ENCODE assay signal across 21 mouse cellular contexts in genomic region chr2:84378678-84379077, GRCm38 (mm10). TPM values are rescaled to one million over a fixed set of nuclear protein-coding genes. Genes with fewer than 3 reads are reported as not detected.
A peak's percentile ranks its signal among the peaks of the same experiment; 100 is the strongest.
DNase-seq lines count a peak whose midpoint lies in the region; ATAC-seq and TF ChIP-seq lines count a peak whose summit lies in the region.
"Had no signal": no experiment of that assay in that cellular context is flagged by ENCODE, and none has a peak within 500 bp of the region (broad histone marks: within the 10 kb centered on the region; RNA-seq: fewer than 3 reads in every experiment).

No protein-coding gene starts in this region.

- no peaks in the 10 kb centered on the region for H3K9me3 ChIP-seq in kidney, embryonic 14.5 days (ENCODE audit: control insufficient read depth, low read length)
- no peaks in the 10 kb centered on the region for H3K9me3 ChIP-seq in intestine, postnatal 0 days (ENCODE audit: control insufficient read depth)
- no peaks in the 10 kb centered on the region for H3K9me3 ChIP-seq in stomach, postnatal 0 days (ENCODE audit: control insufficient read depth, low read length)
- H3K9me3 ChIP-seq in midbrain, embryonic 11.5 days (ENCODE audit: control insufficient read depth, low read length), result no peaks in the 10 kb centered on the region
- H3K9me3 ChIP-seq: heart, embryonic 12.5 days; hindbrain, embryonic 12.5 days; liver, embryonic 13.5 days; neural tube, embryonic 13.5 days had no signal

- TF ChIP-seq EP300 in stomach, postnatal 0 days (optimal IDR thresholded peaks at IDR 0.05), result no peak

- no peak overlapping the region for H3K27ac ChIP-seq in kidney, adult 2 months (ENCODE audit: insufficient read depth, low read depth, low read length)
- no peak overlapping the region for H3K27ac ChIP-seq in kidney, embryonic 14.5 days (ENCODE audit: low read depth, low read length)
- H3K27ac ChIP-seq in intestine, postnatal 0 days (ENCODE audit: low read depth, low read length), result no peak overlapping the region
- no peak overlapping the region for H3K27ac ChIP-seq in stomach, postnatal 0 days (replicated peaks)
- no peak overlapping the region for H3K27ac ChIP-seq in midbrain, embryonic 11.5 days (ENCODE audit: low read depth, low read length)
- H3K27ac ChIP-seq: hindbrain, embryonic 12.5 days; left cerebral cortex, adult 2 months; liver, embryonic 13.5 days; neural tube, embryonic 13.5 days had no signal

- no peak for TF ChIP-seq POLR2A in kidney, adult 2 months (IDR thresholded peaks at IDR 0.05; ENCODE audit: low read depth, low read length)

- H3K4me1 ChIP-seq in kidney, adult 2 months (ENCODE audit: control insufficient read depth, insufficient read depth, low read length), result 0 out of 2 replicates have a peak, but pooled peaks cover 5% of the 10 kb centered on the region
- peaks cover 9% of the 10 kb centered on the region; the same call in 1 of the 2 replicates for H3K4me1 ChIP-seq in kidney, embryonic 14.5 days (ENCODE audit: control insufficient read depth, insufficient read depth, low read length)
- no peaks in the 10 kb centered on the region; the same call in 1 of the 2 replicates for H3K4me1 ChIP-seq in intestine, postnatal 0 days (replicated peaks; ENCODE audit: control insufficient read depth, insufficient read depth, low read length)
- H3K4me1 ChIP-seq in stomach, postnatal 0 days (replicated peaks; ENCODE audit: control insufficient read depth, insufficient read depth), result 0 out of 2 replicates have a peak, but pooled peaks cover under 1% of the 10 kb centered on the region
- no peaks in the 10 kb centered on the region for H3K4me1 ChIP-seq in midbrain, embryonic 11.5 days (ENCODE audit: control insufficient read depth, insufficient read depth, low read length)
- H3K4me1 ChIP-seq: hindbrain, embryonic 12.5 days; neural tube, embryonic 13.5 days had no signal

- TF ChIP-seq CTCF in kidney, adult 2 months (conservative IDR thresholded peaks at IDR 0.05; ENCODE audit: insufficient read depth, insufficient read length, low read depth, low read length), result no peak
- TF ChIP-seq CTCF in intestine, postnatal 0 days (IDR thresholded peaks at IDR 0.05; ENCODE audit: low read depth), result no peak
- no peak for TF ChIP-seq CTCF in stomach, postnatal 0 days (IDR thresholded peaks at IDR 0.05; ENCODE audit: low read depth)

- H3K4me2 ChIP-seq in kidney, embryonic 14.5 days (replicated peaks; ENCODE audit: low read depth, low read length), result no peak overlapping the region
- H3K4me2 ChIP-seq in intestine, postnatal 0 days (replicated peaks; ENCODE audit: low read depth), result no peak overlapping the region
- no peak overlapping the region for H3K4me2 ChIP-seq in stomach, postnatal 0 days (replicated peaks; ENCODE audit: low read depth)
- no peak overlapping the region for H3K4me2 ChIP-seq in midbrain, embryonic 11.5 days
- H3K4me2 ChIP-seq: heart, embryonic 12.5 days; hindbrain, embryonic 12.5 days; liver, embryonic 13.5 days; neural tube, embryonic 13.5 days had no signal

- H3K27me3 ChIP-seq in kidney, adult 2 months (replicated peaks; ENCODE audit: control insufficient read depth, insufficient read depth, low read length), result no peaks in the 10 kb centered on the region
- H3K27me3 ChIP-seq in kidney, embryonic 14.5 days (ENCODE audit: control insufficient read depth, insufficient read depth, low read length), result no peaks in the 10 kb centered on the region
- no peaks in the 10 kb centered on the region for H3K27me3 ChIP-seq in intestine, postnatal 0 days (replicated peaks; ENCODE audit: control insufficient read depth, insufficient read depth, low read length)
- H3K27me3 ChIP-seq in stomach, postnatal 0 days (ENCODE audit: control insufficient read depth, insufficient read depth, low read length), result no peaks in the 10 kb centered on the region
- H3K27me3 ChIP-seq in midbrain, embryonic 11.5 days (ENCODE audit: control insufficient read depth, insufficient read depth, low read length), result no peaks in the 10 kb centered on the region
- H3K27me3 ChIP-seq: heart, embryonic 12.5 days; hindbrain, embryonic 12.5 days; liver, embryonic 13.5 days; neural tube, embryonic 13.5 days had no signal

- H3K9ac ChIP-seq in kidney, embryonic 14.5 days (ENCODE audit: low read depth, low read length), result no peak overlapping the region
- H3K9ac ChIP-seq in intestine, postnatal 0 days (ENCODE audit: low read depth, low read length), result no peak overlapping the region
- H3K9ac ChIP-seq in stomach, postnatal 0 days (ENCODE audit: low read length), result no peak overlapping the region
- no peak overlapping the region for H3K9ac ChIP-seq in midbrain, embryonic 11.5 days (ENCODE audit: low read length)
- H3K9ac ChIP-seq: heart, embryonic 12.5 days; hindbrain, embryonic 12.5 days; liver, embryonic 13.5 days; neural tube, embryonic 13.5 days had no signal

- no peak for ATAC-seq in kidney, embryonic 14.5 days (ENCODE audit: low FRiP score, low TSS enrichment)
- peak; percentile 98 for ATAC-seq in intestine, postnatal 0 days
- ATAC-seq in stomach, postnatal 0 days (ENCODE audit: low FRiP score, low TSS enrichment), result peak; percentile 79
- ATAC-seq in midbrain, embryonic 11.5 days (ENCODE audit: low FRiP score), result no peak
- ATAC-seq: forebrain, embryonic 16.5 days had no signal

- no peaks in the 10 kb centered on the region for H3K36me3 ChIP-seq in kidney, adult 2 months (ENCODE audit: control insufficient read depth, insufficient read depth, low read length)
- no peaks in the 10 kb centered on the region for H3K36me3 ChIP-seq in kidney, embryonic 14.5 days (ENCODE audit: control insufficient read depth, insufficient read depth, low read length)
- no peaks in the 10 kb centered on the region for H3K36me3 ChIP-seq in intestine, postnatal 0 days (ENCODE audit: control insufficient read depth, insufficient read depth)
- no peaks in the 10 kb centered on the region for H3K36me3 ChIP-seq in stomach, postnatal 0 days (ENCODE audit: control insufficient read depth, insufficient read depth, low read length)
- no peaks in the 10 kb centered on the region for H3K36me3 ChIP-seq in midbrain, embryonic 11.5 days (ENCODE audit: control insufficient read depth, insufficient read depth, low read length)
- H3K36me3 ChIP-seq: hindbrain, embryonic 12.5 days; liver, embryonic 13.5 days; neural tube, embryonic 13.5 days had no signal

- DNase-seq in kidney, adult 2 months, result peak; percentile 89
- DNase-seq in kidney, postnatal 25 days, result peak; percentile 54 to 59
- DNase-seq in stomach, postnatal 0 days (ENCODE audit: low spot score), result no peak
- no peak for DNase-seq in embryo, embryonic 10 days (ENCODE audit: low spot score)
- DNase-seq in midbrain, embryonic 11.5 days (ENCODE audit: low spot score, missing footprints), result no peak
- DNase-seq: B cell, adult 2 months; cerebellum, adult 9-10 months; heart, postnatal 14 days; left cerebral cortex, postnatal 4 days; liver, embryonic 13.5 days; lung, postnatal 10 days; midbrain, embryonic 14.5 days; right cerebral cortex, adult 18-20 months; thymus, postnatal 25 days had no signal

- WGBS in kidney, adult 2 months, result 29% methylated on average over 5 of the region's 5 CpGs
- 38% methylated on average over 5 of the region's 5 CpGs for WGBS in kidney, embryonic 14.5 days
- WGBS in intestine, postnatal 0 days, result 33% methylated on average over 5 of the region's 5 CpGs
- 50% methylated on average over 5 of the region's 5 CpGs for WGBS in stomach, postnatal 0 days
- WGBS in midbrain, embryonic 11.5 days, result 88% methylated on average over 5 of the region's 5 CpGs

- no peak overlapping the region for H3K4me3 ChIP-seq in kidney, adult 2 months (ENCODE audit: insufficient read depth, low read depth, low read length)
- no peak overlapping the region for H3K4me3 ChIP-seq in kidney, embryonic 14.5 days (ENCODE audit: low read length)
- no peak overlapping the region for H3K4me3 ChIP-seq in intestine, postnatal 0 days (ENCODE audit: low read depth, low read length)
- no peak overlapping the region for H3K4me3 ChIP-seq in stomach, postnatal 0 days (ENCODE audit: low read depth, low read length)
- no peak overlapping the region for H3K4me3 ChIP-seq in midbrain, embryonic 11.5 days (ENCODE audit: low read depth, low read length)
- H3K4me3 ChIP-seq: heart, embryonic 12.5 days; hindbrain, embryonic 12.5 days; left cerebral cortex, adult 2 months; liver, embryonic 13.5 days; neural tube, embryonic 13.5 days had no signal

RNA-seq across cellular contexts. Expression of gene Calcrl, which starts 46.5 kb away (rescaled TPM):
- 6.6 and 9.8 TPM in 2 replicates for polyA plus RNA-seq in kidney, adult 2 months (2012; rRNA removed)
- polyA plus RNA-seq in kidney, embryonic 14.5 days (2014; fragmentation: Nextera tagmentation; extraction: Ambion mirVana), result 43.9 and 82.9 TPM in 2 replicates
- 14.2 TPM in 2 replicates for polyA plus RNA-seq in intestine, postnatal 0 days (2015; fragmentation: Nextera tagmentation; extraction: Ambion mirVana)
- 18.1 and 18.2 TPM in 2 replicates for polyA plus RNA-seq in stomach, postnatal 0 days (2015; fragmentation: Nextera tagmentation; extraction: Ambion mirVana)
- polyA plus RNA-seq in midbrain, embryonic 11.5 days (2014; fragmentation: Nextera tagmentation; extraction: Ambion mirVana), result 16.5 and 20.2 TPM in 2 replicates

Comparison
In these comparisons a context has a peak if more than half of its experiments do, and no peak if none do; other contexts are left out.
1. DNase-seq: peak in kidney, adult 2 months (single experiment) and kidney, postnatal 25 days (2 of 2); none in stomach, postnatal 0 days (single experiment), embryo, embryonic 10 days (single experiment) and midbrain, embryonic 11.5 days (single experiment).
2. ATAC-seq: peak in intestine, postnatal 0 days (single experiment) and stomach, postnatal 0 days (single experiment); none in kidney, embryonic 14.5 days (single experiment) and midbrain, embryonic 11.5 days (single experiment).